Mouse (Mus musculus): ENCODE measurements at regions not wholly inside any gene's neighbourhood (a gene's known extent, or its start where the extent isn't known, plus 50 kb on each side); places are given as distances from the start of the nearest gene placed in this dataset.
"Not testable (repeated sequence)": the region's sequence is repeated elsewhere in the genome, so short reads cannot be mapped to it uniquely, and the experiment has no call there.

- DNase-seq, result no peak
- intact Hi-C loops (cut with DNase I; ENCODE audit: low total_unique reads), result no loop called here
Measured at GRCm38 (mm10) chr12:107156791-107157428, 331.5 kb upstream of the 3110018I06Rik start.

GRCm38 (mm10) chr12:107159126-107159525 lies 329.3 kb upstream of the 3110018I06Rik start:
- intact Hi-C loops (cut with DNase I; ENCODE audit: low total_unique reads), result no loop called here
- DNase-seq, result no peak

- intact Hi-C loops (cut with DNase I; ENCODE audit: low total_unique reads), result no loop called here
- DNase-seq, result no peak
Measured at GRCm38 (mm10) chr12:107160137-107160536, 328.3 kb upstream of the 3110018I06Rik start.

GRCm38 (mm10) chr12:107160628-107161027 lies 327.8 kb upstream of the 3110018I06Rik start:
- intact Hi-C loops (cut with DNase I; ENCODE audit: low total_unique reads), result no loop called here
- DNase-seq, result no peak

GRCm38 (mm10) chr12:107170926-107171325 lies 317.5 kb upstream of the 3110018I06Rik start:
- intact Hi-C loops (cut with DNase I; ENCODE audit: low total_unique reads), result no loop called here
- no peak for DNase-seq

- no peak for DNase-seq
- intact Hi-C loops (cut with DNase I; ENCODE audit: low total_unique reads), result no loop called here
Measured at GRCm38 (mm10) chr12:107171676-107172075, 316.8 kb upstream of the 3110018I06Rik start.

GRCm38 (mm10) chr12:107178676-107179075 lies 309.8 kb upstream of the 3110018I06Rik start:
- DNase-seq, result no peak
- intact Hi-C loops (cut with DNase I; ENCODE audit: low total_unique reads), result no loop called here

GRCm38 (mm10) chr12:107180501-107180900 lies 307.9 kb upstream of the 3110018I06Rik start:
- no peak for DNase-seq
- intact Hi-C loops (cut with DNase I; ENCODE audit: low total_unique reads), result no loop called here

GRCm38 (mm10) chr12:107181291-107181690 lies 307.1 kb upstream of the 3110018I06Rik start:
- intact Hi-C loops (cut with DNase I; ENCODE audit: low total_unique reads), result no loop called here
- no peak for DNase-seq

GRCm38 (mm10) chr12:107182091-107182655 lies 306.3 kb upstream of the 3110018I06Rik start:
- intact Hi-C loops (cut with DNase I; ENCODE audit: low total_unique reads), result no loop called here
- no peak for DNase-seq

- intact Hi-C loops (cut with DNase I; ENCODE audit: low total_unique reads), result no loop called here
- DNase-seq, result no peak
Measured at GRCm38 (mm10) chr12:107183283-107183682, 305.1 kb upstream of the 3110018I06Rik start.

- DNase-seq, result no peak
- intact Hi-C loops (cut with DNase I; ENCODE audit: low total_unique reads), result no loop called here
Measured at GRCm38 (mm10) chr12:107184426-107184825, 304.0 kb upstream of the 3110018I06Rik start.

GRCm38 (mm10) chr12:107186361-107186760 lies 302.1 kb upstream of the 3110018I06Rik start:
- DNase-seq, result no peak
- intact Hi-C loops (cut with DNase I; ENCODE audit: low total_unique reads), result no loop called here

GRCm38 (mm10) chr12:107188055-107188454 lies 300.4 kb upstream of the 3110018I06Rik start:
- intact Hi-C loops (cut with DNase I; ENCODE audit: low total_unique reads), result no loop called here
- DNase-seq, result no peak

GRCm38 (mm10) chr12:107198389-107199018 lies 289.9 kb upstream of the 3110018I06Rik start:
- no peak for DNase-seq
- intact Hi-C loops (cut with DNase I; ENCODE audit: low total_unique reads), result no loop called here

GRCm38 (mm10) chr12:107200903-107201302 lies 287.5 kb upstream of the 3110018I06Rik start:
- intact Hi-C loops (cut with DNase I; ENCODE audit: low total_unique reads), result no loop called here

GRCm38 (mm10) chr12:107208826-107209225 lies 279.6 kb upstream of the 3110018I06Rik start:
- intact Hi-C loops (cut with DNase I; ENCODE audit: low total_unique reads), result not testable (repeated sequence)

More at GRCm38 (mm10) chr12:107200903-107201302, 287.5 kb upstream of the 3110018I06Rik start:
- no peak for DNase-seq

GRCm38 (mm10) chr12:107212826-107213225 lies 275.6 kb upstream of the 3110018I06Rik start:
- DNase-seq, result no peak
- intact Hi-C loops (cut with DNase I; ENCODE audit: low total_unique reads), result no loop called here

More at GRCm38 (mm10) chr12:107208826-107209225, 279.6 kb upstream of the 3110018I06Rik start:
- DNase-seq, result not testable (repeated sequence)

GRCm38 (mm10) chr12:107216119-107216518 lies 272.3 kb upstream of the 3110018I06Rik start:
- intact Hi-C loops (cut with DNase I; ENCODE audit: low total_unique reads), result no loop called here
- DNase-seq, result no peak

- intact Hi-C loops (cut with DNase I; ENCODE audit: low total_unique reads), result no loop called here
- DNase-seq, result no peak
Measured at GRCm38 (mm10) chr12:107221276-107221970, 267.0 kb upstream of the 3110018I06Rik start.

Data from gastrocnemius, postnatal 14 days (tissue).